Mouse (Mus musculus) limb, embryonic 10.5 days (tissue): Measurements from ENCODE around the gene Macrod2. TPM values are rescaled to one million over a fixed set of nuclear protein-coding genes. Genes with fewer than 3 reads are reported as not detected.

Source experiments
- DNase-seq: peaks from one replicate; pipeline ENCODE4 v3.0.0-alpha.2; 2017; ENCODE audit warnings: low spot score
- H3K27ac ChIP-seq: fragments of 300-500 bp; sonication (generic); 2 replicates; pipeline ENCODE4 v1.5.1; 2016; ENCODE audit warnings: mild to moderate bottlenecking
- H3K27me3 ChIP-seq: fragments of 300-500 bp; sonication (generic); 2 replicates; pipeline ENCODE4 v1.6.1; 2016; ENCODE audit warnings: low read depth, mild to moderate bottlenecking; ENCODE audit not compliant: poor library complexity, severe bottlenecking
- H3K36me3 ChIP-seq: fragments of 300-500 bp; sonication (generic); 2 replicates; pipeline ENCODE4 v1.6.1; 2016; ENCODE audit warnings: mild to moderate bottlenecking, moderate library complexity
- H3K4me1 ChIP-seq: fragments of 300-500 bp; sonication (generic); 2 replicates; pipeline ENCODE4 v1.6.1; 2016
- H3K4me3 ChIP-seq: fragments of 300-500 bp; sonication (generic); 2 replicates; pipeline ENCODE4 v1.5.1; 2016; ENCODE audit warnings: mild to moderate bottlenecking, moderate library complexity
- H3K9me3 ChIP-seq: fragments of 300-500 bp; sonication (generic); replicated peaks from 2 replicates; pipeline ENCODE4 v1.6.1; 2016; ENCODE audit warnings: mild to moderate bottlenecking
- WGBS: fragments of 180-500 bp; shearing (Covaris S2); methylation state at CpG from one replicate; pipeline ENCODE4 v1.1.7; 2016; 5-methylcytosine and 5-hydroxymethylcytosine counted together
- polyA plus RNA-seq: library from polyadenylated mRNA; unstranded; fragments of >200 nt; fragmentation: Nextera tagmentation; extraction: Ambion mirVana; gene quantifications from 2 replicates; pipeline ENCODE4 v1.2.1, GENCODE M21; 2016

The Macrod2 gene
- polyA plus RNA-seq, 1 experiment from 2014 or later, result 42.7 TPM

DNA sequence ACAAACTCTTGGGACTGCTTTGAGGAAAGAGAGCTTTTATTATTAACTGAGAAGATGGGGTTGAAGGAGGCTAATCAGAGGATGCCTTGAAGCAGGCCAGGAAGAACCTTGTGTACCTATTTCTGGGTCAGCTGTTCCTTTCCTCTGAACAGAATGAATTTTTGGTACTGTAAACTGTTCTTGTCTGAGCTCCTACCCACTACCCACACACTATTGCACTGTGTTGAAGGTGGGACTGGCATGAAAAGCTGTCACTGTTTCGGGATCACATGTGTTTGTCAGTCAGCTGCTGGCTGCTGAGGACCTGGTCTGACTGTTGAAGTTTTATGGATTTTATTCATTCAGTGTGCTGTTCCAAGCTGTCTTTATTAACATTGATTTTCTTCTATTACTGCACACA is 1862.4 kb downstream of the Macrod2 start:
- WGBS, result 96% methylated on average over 1 of the region's 1 CpGs
- Histone ChIP-seq H3K36me3 (no peaks in the 10 kb centered on the region), H3K27ac (no peak overlapping the region), H3K9me3 (no peaks in the 10 kb centered on the region), H3K4me1 (no peaks in the 10 kb centered on the region), H3K27me3 (peaks cover 5% of the 10 kb centered on the region; the same call in 1 of the 2 replicates), H3K4me3 (no peak overlapping the region)
- DNase-seq, result no peak

GRCm38 (mm10) chr2:142261046-142261445 is 1865.9 kb downstream of the Macrod2 start:
- H3K36me3 ChIP-seq, result no peaks in the 10 kb centered on the region
- no peak for DNase-seq
- 88% methylated on average over 6 of the region's 6 CpGs for WGBS
- no peak overlapping the region for H3K4me3 ChIP-seq
- H3K9me3 ChIP-seq, result no peaks in the 10 kb centered on the region
- H3K27me3 ChIP-seq, result no peaks in the 10 kb centered on the region
- no peaks in the 10 kb centered on the region for H3K4me1 ChIP-seq
- no peak overlapping the region for H3K27ac ChIP-seq

GRCm38 (mm10) chr2:142264697-142265096 is 1869.6 kb downstream of the Macrod2 start:
- H3K4me1 ChIP-seq, result no peaks in the 10 kb centered on the region
- 87% methylated on average over 2 of the region's 2 CpGs for WGBS
- no peaks in the 10 kb centered on the region for H3K27me3 ChIP-seq
- no peaks in the 10 kb centered on the region for H3K36me3 ChIP-seq
- H3K4me3 ChIP-seq, result no peak overlapping the region
- H3K27ac ChIP-seq, result no peak overlapping the region
- H3K9me3 ChIP-seq, result no peaks in the 10 kb centered on the region
- no peak for DNase-seq

GRCm38 (mm10) chr2:142267836-142268235 is 1872.7 kb downstream of the Macrod2 start:
- H3K9me3 ChIP-seq, result no peaks in the 10 kb centered on the region
- H3K36me3 ChIP-seq, result no peaks in the 10 kb centered on the region
- DNase-seq, result no peak
- H3K27ac ChIP-seq, result no peak overlapping the region
- 93% methylated on average over 2 of the region's 2 CpGs for WGBS
- no peaks in the 10 kb centered on the region for H3K4me1 ChIP-seq
- H3K27me3 ChIP-seq, result no peaks in the 10 kb centered on the region
- no peak overlapping the region for H3K4me3 ChIP-seq

DNA sequence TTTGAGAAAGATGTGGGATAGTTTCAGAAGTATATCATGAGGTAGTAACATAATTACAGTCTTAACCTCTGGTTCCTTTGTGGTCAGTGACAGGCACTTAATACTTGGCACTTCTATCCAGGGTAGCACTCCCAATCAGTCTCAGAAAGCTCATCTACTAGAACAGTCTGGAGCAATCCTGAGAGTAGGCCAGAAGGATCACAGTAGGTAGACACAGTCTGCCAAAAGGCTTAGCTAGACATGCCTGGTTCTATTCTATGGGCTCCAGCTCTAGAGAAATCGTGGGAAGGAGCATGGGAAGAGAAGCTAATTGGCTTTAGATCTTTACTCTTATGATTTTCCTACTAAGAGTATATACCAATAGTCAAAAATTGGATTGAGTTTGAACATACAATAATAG is 1891.7 kb downstream of the Macrod2 start:
- Histone ChIP-seq H3K4me1 (no peaks in the 10 kb centered on the region), H3K4me3 (no peak overlapping the region), H3K9me3 (no peaks in the 10 kb centered on the region), H3K27me3 (no peaks in the 10 kb centered on the region), H3K27ac (no peak overlapping the region), H3K36me3 (no peaks in the 10 kb centered on the region)
- 62% methylated on average over 1 of the region's 1 CpGs for WGBS
- DNase-seq, result no peak

DNA sequence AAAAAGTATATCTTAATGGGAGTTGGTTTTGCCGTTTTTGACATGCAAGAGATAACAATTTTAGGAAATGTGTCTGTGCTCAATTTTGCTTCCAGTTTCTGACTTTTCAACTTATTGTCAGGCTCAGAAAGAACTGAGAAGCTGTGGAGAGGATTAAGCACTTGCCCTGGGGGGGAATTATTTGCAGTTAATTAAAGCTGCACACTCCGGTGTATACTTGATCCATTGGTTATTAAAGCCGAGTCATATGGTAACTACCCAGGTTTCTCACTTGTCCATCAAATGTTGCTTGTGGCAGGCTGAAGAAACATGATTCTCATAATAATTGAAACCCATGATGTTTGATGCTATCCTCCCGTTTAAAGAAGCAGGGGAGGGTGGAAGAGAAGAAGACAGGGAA is 1899.7 kb downstream of the Macrod2 start:
- no peaks in the 10 kb centered on the region for H3K27me3 ChIP-seq
- no peak overlapping the region for H3K27ac ChIP-seq
- H3K4me3 ChIP-seq, result no peak overlapping the region
- DNase-seq, result no peak
- no peaks in the 10 kb centered on the region for H3K36me3 ChIP-seq
- no peaks in the 10 kb centered on the region for H3K9me3 ChIP-seq
- WGBS, result 84% methylated on average over 4 of the region's 4 CpGs
- H3K4me1 ChIP-seq, result no peaks in the 10 kb centered on the region

GRCm38 (mm10) chr2:142303098-142303911 is 1908.2 kb downstream of the Macrod2 start:
- no peak for DNase-seq
- no peaks in the 10 kb centered on the region for H3K27me3 ChIP-seq
- H3K27ac ChIP-seq, result no peak overlapping the region
- WGBS, result 68% methylated on average over 2 of the region's 2 CpGs
- no peak overlapping the region for H3K4me3 ChIP-seq
- no peaks in the 10 kb centered on the region for H3K9me3 ChIP-seq
- no peaks in the 10 kb centered on the region for H3K4me1 ChIP-seq
- H3K36me3 ChIP-seq, result no peaks in the 10 kb centered on the region

DNA sequence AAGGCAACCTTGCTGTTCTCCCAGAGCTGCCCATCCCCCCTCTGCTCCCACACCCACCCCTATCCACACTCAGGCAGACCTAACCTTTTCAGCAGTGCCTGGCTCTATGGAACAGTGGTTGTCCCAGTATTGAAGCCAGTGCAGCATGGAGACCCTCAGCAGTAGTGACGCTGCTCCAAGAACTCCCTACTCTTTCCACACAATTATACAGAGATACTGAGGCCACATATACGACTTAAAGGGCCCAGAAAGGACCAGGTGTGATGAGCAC is 1908.7 kb downstream of the Macrod2 start:
- H3K27ac ChIP-seq, result no peak overlapping the region
- 82% methylated on average over 2 of the region's 2 CpGs for WGBS
- no peaks in the 10 kb centered on the region for H3K36me3 ChIP-seq

DNA sequence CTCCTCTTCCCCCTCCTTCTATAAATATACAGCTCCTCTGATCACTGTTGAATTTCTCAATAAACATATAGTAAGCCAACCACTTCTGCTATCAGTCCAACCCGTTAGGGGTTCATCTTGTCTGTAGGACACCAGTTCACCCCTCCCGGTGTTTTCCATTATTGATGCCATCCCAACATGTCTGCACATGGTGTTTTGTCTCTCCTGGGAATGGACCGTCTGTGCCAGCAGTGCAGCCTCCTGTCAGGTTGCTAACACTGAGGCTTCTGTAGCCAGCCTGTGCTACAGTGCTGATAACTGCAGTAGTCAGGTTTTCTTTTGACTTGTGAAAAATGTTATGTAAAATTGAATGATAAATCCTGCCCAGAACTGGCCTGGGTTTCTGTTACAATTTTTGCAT is 1928.0 kb downstream of the Macrod2 start:
- Histone ChIP-seq H3K4me1 (no peaks in the 10 kb centered on the region), H3K27me3 (no peaks in the 10 kb centered on the region), H3K4me3 (no peak overlapping the region), H3K36me3 (no peaks in the 10 kb centered on the region), H3K9me3 (no peaks in the 10 kb centered on the region), H3K27ac (no peak overlapping the region)
- WGBS, result 80% methylated on average over 3 of the region's 3 CpGs
- no peak for DNase-seq

More for the DNA sequence above, 1908.7 kb downstream of the Macrod2 start:
- H3K9me3 ChIP-seq, result no peaks in the 10 kb centered on the region
- no peaks in the 10 kb centered on the region for H3K4me1 ChIP-seq
- H3K4me3 ChIP-seq, result no peak overlapping the region
- H3K27me3 ChIP-seq, result no peaks in the 10 kb centered on the region
- DNase-seq, result no peak

DNA sequence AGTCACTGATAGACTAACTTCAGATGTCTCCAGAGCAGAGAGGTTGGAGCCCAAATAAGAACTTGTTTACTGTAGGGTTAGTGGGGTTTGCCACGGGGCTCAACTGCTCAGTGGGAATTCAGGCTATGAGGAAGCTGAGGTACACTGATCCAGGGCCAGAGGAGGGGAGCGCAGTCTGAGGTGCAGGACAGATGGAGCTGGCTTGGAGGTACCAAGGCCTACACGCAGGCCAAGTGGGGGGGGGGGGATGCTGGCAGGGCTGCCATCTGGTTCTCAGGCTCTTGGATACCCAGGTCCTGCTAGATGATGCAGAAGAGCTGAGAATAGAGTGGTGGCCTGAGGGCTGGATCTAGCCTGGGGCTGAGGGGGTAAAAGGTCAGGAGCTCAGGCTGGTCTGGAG is 1931.6 kb downstream of the Macrod2 start:
- H3K27me3 ChIP-seq, result no peaks in the 10 kb centered on the region
- DNase-seq, result no peak
- H3K36me3 ChIP-seq, result no peaks in the 10 kb centered on the region
- WGBS, result 91% methylated on average over 3 of the region's 3 CpGs
- H3K4me1 ChIP-seq, result no peaks in the 10 kb centered on the region
- no peak overlapping the region for H3K27ac ChIP-seq
- no peak overlapping the region for H3K4me3 ChIP-seq
- H3K9me3 ChIP-seq, result no peaks in the 10 kb centered on the region

DNA sequence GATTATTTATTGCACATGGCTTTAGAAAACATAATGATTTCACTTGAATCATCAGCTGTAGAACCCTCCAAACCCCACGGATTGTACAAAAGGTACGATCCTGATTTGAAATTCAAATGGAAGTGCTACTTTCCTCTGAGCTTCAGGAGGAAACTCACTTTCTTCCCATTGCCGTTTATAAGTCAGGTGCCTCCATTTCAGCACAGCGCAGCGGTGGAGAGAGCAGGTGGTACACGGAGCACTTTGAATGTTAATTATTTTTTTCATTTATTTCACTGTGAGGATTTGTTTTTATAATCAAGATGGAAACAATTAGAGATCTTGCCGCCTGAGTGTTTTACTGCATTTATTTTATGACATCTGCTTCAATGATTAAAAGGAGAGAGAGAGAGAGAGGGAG is 1934.7 kb downstream of the Macrod2 start:
- H3K27me3 ChIP-seq, result no peaks in the 10 kb centered on the region
- 75% methylated on average over 7 of the region's 7 CpGs for WGBS
- no peak overlapping the region for H3K27ac ChIP-seq
- no peaks in the 10 kb centered on the region for H3K9me3 ChIP-seq
- no peaks in the 10 kb centered on the region for H3K36me3 ChIP-seq
- no peak for DNase-seq
- H3K4me1 ChIP-seq, result peaks cover 4% of the 10 kb centered on the region
- H3K4me3 ChIP-seq, result no peak overlapping the region

GRCm38 (mm10) chr2:142334441-142335102 is 1939.5 kb downstream of the Macrod2 start:
- peaks cover 7% of the 10 kb centered on the region for H3K4me1 ChIP-seq
- no peaks in the 10 kb centered on the region for H3K27me3 ChIP-seq
- 0 out of 2 replicates have a peak overlapping the region, but pooled peaks have one; percentile 7 for H3K4me3 ChIP-seq
- H3K36me3 ChIP-seq, result no peaks in the 10 kb centered on the region
- DNase-seq, result peak; percentile 39
- no peaks in the 10 kb centered on the region for H3K9me3 ChIP-seq
- peak overlapping the region; percentile 63 for H3K27ac ChIP-seq
- WGBS, result 13% methylated on average over 7 of the region's 7 CpGs

DNA sequence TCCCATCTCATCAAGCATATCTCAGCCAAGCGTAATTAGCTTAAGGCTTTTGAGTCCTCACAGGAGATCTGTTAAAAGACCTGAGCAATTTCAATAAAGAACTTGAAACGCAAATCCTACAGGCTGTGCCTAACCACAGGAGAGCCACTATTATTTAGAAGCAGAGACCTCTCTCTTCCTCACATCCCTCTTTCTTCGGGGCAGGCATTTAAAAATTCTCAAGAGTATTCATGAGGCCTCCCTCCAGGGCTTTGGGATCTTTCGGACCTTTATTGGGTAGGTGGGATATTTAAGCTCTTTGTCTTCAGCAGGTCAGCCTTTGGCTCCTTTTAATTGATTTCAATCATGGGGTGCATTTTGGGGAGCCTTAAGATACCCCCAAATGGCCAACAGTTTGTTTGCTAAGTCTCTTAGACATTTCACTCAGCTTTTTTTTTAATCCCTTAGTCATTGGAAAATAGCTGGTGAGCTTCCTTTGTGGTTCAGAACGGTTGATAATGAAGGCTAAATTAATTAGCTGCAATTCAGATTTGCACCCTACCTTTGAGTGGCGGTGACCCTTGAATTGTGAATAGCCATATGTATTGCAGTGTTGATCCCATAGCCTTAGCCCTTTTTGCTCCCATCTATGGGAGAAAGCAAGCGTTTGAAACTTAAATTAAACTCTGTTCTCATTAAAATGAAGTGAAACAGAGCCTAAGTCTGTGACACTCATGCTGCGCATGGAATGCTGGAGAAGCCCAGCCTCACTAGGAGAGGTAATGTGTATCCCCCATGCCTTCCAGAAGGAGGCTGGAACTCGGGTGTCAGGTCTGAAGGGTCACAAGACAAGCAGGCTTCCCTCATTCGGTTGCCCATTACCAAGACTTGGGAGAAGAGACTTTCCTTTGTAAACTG is 1940.2 kb downstream of the Macrod2 start:
- Histone ChIP-seq H3K27me3 (no peaks in the 10 kb centered on the region), H3K27ac (peak overlapping the region; percentile 63; the same call in 1 of the 2 replicates)
- no peak for DNase-seq

More for the DNA sequence above, 1940.2 kb downstream of the Macrod2 start:
- H3K4me3 ChIP-seq, result no peak overlapping the region
- peaks cover 7% of the 10 kb centered on the region for H3K4me1 ChIP-seq
- no peaks in the 10 kb centered on the region for H3K36me3 ChIP-seq
- WGBS, result 60% methylated on average over 10 of the region's 10 CpGs
- no peaks in the 10 kb centered on the region for H3K9me3 ChIP-seq
